Mouse (Mus musculus) E14TG2a.4 (cell line): Measurements from ENCODE around the gene Rffl.

ENCODE experiments used
- CTCF ChIP-seq: conservative IDR thresholded peaks from 2 replicates; pipeline ENCODE4 v1.5.1; 2014; ENCODE audit warnings: low read length
- POU5F1 ChIP-seq: IDR thresholded peaks from 2 replicates; pipeline ENCODE4 v1.6.1; 2014; ENCODE audit warnings: low read length, borderline replicate concordance

- TF ChIP-seq CTCF (no peak), POU5F1 (no peak)
Observed at GRCm38 (mm10) chr11:82883180-82883579, 12.2 kb upstream of the Rffl start.
